8 mouse cellular contexts compared by ENCODE assay signal in genomic region chr16:90144541-90144940, GRCm38 (mm10). TPM values are rescaled to one million over a fixed set of nuclear protein-coding genes. Genes with fewer than 3 reads are reported as not detected.
DNase-seq lines count a peak whose midpoint lies in the region; ATAC-seq and TF ChIP-seq lines count a peak whose summit lies in the region.

No protein-coding gene starts in this region.

- no peaks in the 10 kb centered on the region for H3K79me2 ChIP-seq in C2C12 (ENCODE audit: control insufficient read depth, insufficient read depth)

- H3K36me3 ChIP-seq in heart, embryonic 10.5 days, result no peaks in the 10 kb centered on the region
- no peaks in the 10 kb centered on the region for H3K36me3 ChIP-seq in C2C12 (ENCODE audit: control insufficient read depth, insufficient read depth)
- H3K36me3 ChIP-seq in forebrain, embryonic 15.5 days, result no peaks in the 10 kb centered on the region
- H3K36me3 ChIP-seq in liver, embryonic 15.5 days (replicated peaks), result no peaks in the 10 kb centered on the region

- no peak for DNase-seq in heart, embryonic 10.5 days (ENCODE audit: low spot score)
- DNase-seq in heart, postnatal 36 days, result no peak
- no peak for DNase-seq in cerebellum, adult 9-10 months
- no peak for DNase-seq in urinary bladder, postnatal 25 days (ENCODE audit: low spot score)
- no peak for DNase-seq in cerebellum, adult 9-11 months

- peak overlapping the region; percentile 81 for H3K4me2 ChIP-seq in forebrain, embryonic 15.5 days (replicated peaks)
- H3K4me2 ChIP-seq in liver, embryonic 15.5 days, result peak overlapping the region; percentile 99

- 12% methylated on average over 13 of the region's 13 CpGs for WGBS in heart, embryonic 10.5 days
- WGBS in forebrain, embryonic 15.5 days, result 5% methylated on average over 13 of the region's 13 CpGs
- 7% methylated on average over 13 of the region's 13 CpGs for WGBS in liver, embryonic 15.5 days (ENCODE audit: insufficient replicate concordance)

- H3K4me3 ChIP-seq in heart, embryonic 10.5 days, result peak overlapping the region; percentile 67
- H3K4me3 ChIP-seq in C2C12 (ENCODE audit: insufficient read depth, poor library complexity, severe bottlenecking), result no peak overlapping the region
- peak overlapping the region; percentile 67 for H3K4me3 ChIP-seq in forebrain, embryonic 15.5 days
- peak overlapping the region; percentile 82 for H3K4me3 ChIP-seq in liver, embryonic 15.5 days (replicated peaks)

- no peak for ATAC-seq in forebrain, embryonic 15.5 days (replicated peaks)
- no peak for ATAC-seq in liver, embryonic 15.5 days (ENCODE audit: insufficient read depth)

- peak overlapping the region; percentile 12 for H3ac ChIP-seq in C2C12 (ENCODE audit: control insufficient read depth, insufficient read length, low read depth)

- TF ChIP-seq CTCF in C2C12 (IDR thresholded peaks at IDR 0.05; ENCODE audit: control insufficient read depth, insufficient read depth, insufficient read length), result no peak

- H3K27ac ChIP-seq in heart, embryonic 10.5 days, result peak overlapping the region; percentile 95
- H3K27ac ChIP-seq in forebrain, embryonic 15.5 days (replicated peaks), result peak overlapping the region; percentile 94
- peak overlapping the region; percentile 76 for H3K27ac ChIP-seq in liver, embryonic 15.5 days (replicated peaks)

- intact Hi-C loops in heart, postnatal 36 days (cut with DNase I), result no loop called here

- no peaks in the 10 kb centered on the region for H3K27me3 ChIP-seq in heart, embryonic 10.5 days (ENCODE audit: insufficient read depth, poor library complexity, severe bottlenecking)
- no peaks in the 10 kb centered on the region for H3K27me3 ChIP-seq in C2C12 (ENCODE audit: control insufficient read depth, insufficient read depth, insufficient read length)
- H3K27me3 ChIP-seq in forebrain, embryonic 15.5 days, result no peaks in the 10 kb centered on the region
- peaks cover 22% of the 10 kb centered on the region for H3K27me3 ChIP-seq in liver, embryonic 15.5 days

- H3K4me1 ChIP-seq in heart, embryonic 10.5 days, result peaks cover 37% of the 10 kb centered on the region
- peaks cover 24% of the 10 kb centered on the region for H3K4me1 ChIP-seq in forebrain, embryonic 15.5 days
- H3K4me1 ChIP-seq in liver, embryonic 15.5 days (replicated peaks), result peaks cover 37% of the 10 kb centered on the region

- H3K9ac ChIP-seq in forebrain, embryonic 15.5 days (replicated peaks), result peak overlapping the region; percentile 90
- peak overlapping the region; percentile 70 for H3K9ac ChIP-seq in liver, embryonic 15.5 days

- no peaks in the 10 kb centered on the region for H3K9me3 ChIP-seq in heart, embryonic 10.5 days
- no peaks in the 10 kb centered on the region for H3K9me3 ChIP-seq in forebrain, embryonic 15.5 days
- no peaks in the 10 kb centered on the region for H3K9me3 ChIP-seq in liver, embryonic 15.5 days (replicated peaks)

- H3K79me3 ChIP-seq in C2C12 (ENCODE audit: low read depth), result no peaks in the 10 kb centered on the region

TF ChIP-seq in C2C12, 6 proteins besides CTCF, POLR2A, EP300 and RAD21:
- no peak for TF ChIP-seq MYOG (IDR thresholded peaks at IDR 0.05; ENCODE audit: control insufficient read depth, extremely low read depth, insufficient read length)
- TF ChIP-seq FOSL1 (IDR thresholded peaks at IDR 0.05; ENCODE audit: insufficient read depth, low read length, poor library complexity, severe bottlenecking), result no peak
- no peak for TF ChIP-seq USF1 (IDR thresholded peaks at IDR 0.05; ENCODE audit: low read depth)
- no peak for TF ChIP-seq MAX (IDR thresholded peaks at IDR 0.05)
- TF ChIP-seq CEBPB (IDR thresholded peaks at IDR 0.05; ENCODE audit: low read depth), result no peak
- no peak for TF ChIP-seq MYOD1 (IDR thresholded peaks at IDR 0.05; ENCODE audit: control insufficient read depth, insufficient read length, low read depth)

RNA-seq across cellular contexts. Expression of gene Tiam1, which starts 1.0 kb away (rescaled TPM):
- 13.3 and 16.4 TPM in 2 replicates for polyA plus RNA-seq in heart, embryonic 10.5 days (2016; fragmentation: Nextera tagmentation; extraction: Ambion mirVana)
- 1 to 10 TPM; 4.8 to 6.1 TPM for total RNA-seq in heart, postnatal 36 days (2021)
- polyA plus RNA-seq in C2C12 (2012; fragmentation: generic; extraction: Trizol), result 6.9 TPM
- 33.8 and 35.1 TPM in 2 replicates for polyA plus RNA-seq in forebrain, embryonic 15.5 days (2015; fragmentation: Nextera tagmentation; extraction: Ambion mirVana)
- polyA plus RNA-seq in liver, embryonic 15.5 days (2015; fragmentation: Nextera tagmentation; extraction: Ambion mirVana), result 3.6 and 4.2 TPM in 2 replicates
